Mouse (Mus musculus) yolk sac, embryonic 10.5 days (tissue): ENCODE data around the gene Gm20908.
"Not testable (repeated sequence)": the region's sequence is repeated elsewhere in the genome, so short reads cannot be mapped to it uniquely, and the experiment has no call there.

Experiments
- DNase-seq: peaks from one replicate; pipeline ENCODE4 v3.0.0-alpha.2; 2017; ENCODE audit warnings: low spot score

Gm20908 gene

DNA sequence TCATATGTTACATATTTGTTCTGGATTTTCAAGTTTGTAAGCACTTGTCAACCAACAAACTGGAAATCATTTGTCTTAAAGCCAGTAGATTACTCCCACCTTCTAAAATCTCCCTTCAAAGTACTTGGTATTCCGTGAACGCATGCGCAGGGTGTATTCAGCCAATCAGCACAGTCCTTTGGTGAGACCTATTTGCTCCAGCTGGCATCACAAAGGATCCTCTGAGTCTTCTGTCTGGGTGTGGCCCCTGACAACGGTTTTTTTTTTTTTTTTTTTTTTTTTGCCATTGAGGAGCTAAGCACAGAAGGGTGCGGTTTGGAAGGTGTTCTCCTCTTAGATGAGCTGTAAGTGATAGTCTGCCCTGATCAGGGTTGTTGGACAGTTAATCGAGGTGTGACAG lies at the start of gene Gm20908:
TSS of gene Gm20908 (plus strand) at position 301 of the 400 bp plus-strand sequence.
- not testable (repeated sequence) for DNase-seq
